Mouse (Mus musculus): ENCODE results near the gene Sgip1.
A peak's percentile ranks its signal among the peaks of the same experiment; 100 is the strongest.

The Sgip1 gene

DNA sequence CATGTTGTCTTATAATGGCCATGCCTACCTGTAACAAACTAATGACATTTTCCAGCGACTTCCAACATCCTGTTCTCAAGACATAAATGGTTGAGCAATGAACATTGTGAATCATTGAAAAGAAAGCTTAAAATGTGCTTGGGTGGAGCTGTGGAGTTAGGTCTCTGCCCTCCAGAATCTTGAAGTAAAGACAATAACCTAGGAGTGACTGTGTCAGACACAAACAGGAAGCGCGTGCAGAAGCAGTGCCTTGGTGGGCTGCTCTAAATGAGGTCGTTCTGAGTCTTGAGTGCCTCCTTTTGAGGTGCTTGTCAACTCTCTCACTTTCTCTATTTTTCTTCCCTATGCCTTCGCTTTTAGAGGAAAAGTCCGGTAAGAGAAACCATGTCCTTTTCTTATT is 159.1 kb downstream of the Sgip1 start:
- no peak for DNase-seq

DNA sequence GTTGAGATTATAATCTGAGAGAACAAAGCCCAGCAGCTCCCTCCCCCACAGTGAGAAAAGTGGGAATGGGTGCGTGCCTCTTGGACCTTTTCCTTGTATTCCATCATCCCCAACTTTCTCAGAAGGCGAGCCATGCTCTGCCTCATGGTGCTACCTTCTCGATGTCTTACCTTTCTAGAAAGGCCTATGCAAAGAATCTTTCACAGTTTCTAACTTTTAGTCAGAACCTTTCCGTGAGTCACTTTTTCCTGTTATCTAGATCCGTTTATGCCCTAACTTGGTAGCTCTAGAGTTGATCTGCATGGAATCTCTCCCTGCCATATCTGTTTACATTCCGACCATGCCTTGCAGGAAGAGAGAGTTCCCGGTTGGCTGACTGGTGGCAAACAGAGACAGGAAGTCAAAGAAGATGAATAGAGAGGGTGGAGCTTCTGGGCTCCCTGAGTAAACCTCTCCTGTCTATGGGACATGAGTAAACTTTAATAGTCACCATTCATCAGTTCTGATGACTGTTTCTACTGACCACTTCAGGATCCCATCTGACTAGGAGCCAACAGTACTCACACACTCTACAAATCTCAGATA is 166.8 kb downstream of the Sgip1 start:
- no peak for DNase-seq

DNA sequence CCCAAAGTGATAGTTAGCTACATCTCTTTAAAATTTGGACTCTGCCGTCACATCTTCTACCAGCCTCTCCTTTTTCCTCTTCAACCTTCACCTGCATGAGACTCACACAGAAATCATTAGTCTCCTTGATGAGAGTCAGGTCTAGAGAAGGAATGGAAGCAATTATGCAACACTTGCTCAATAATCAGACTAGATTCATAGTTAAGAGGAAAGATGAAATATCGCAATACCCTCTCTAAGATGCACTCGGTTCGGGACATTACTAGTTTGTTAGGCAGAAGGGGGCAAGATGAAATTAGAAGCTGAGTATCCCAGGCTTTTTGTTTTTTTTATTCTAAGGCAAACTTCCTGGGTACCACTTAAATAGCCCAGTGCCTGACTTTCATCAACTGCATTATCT is 169.1 kb downstream of the Sgip1 start:
- no peak for DNase-seq

DNA sequence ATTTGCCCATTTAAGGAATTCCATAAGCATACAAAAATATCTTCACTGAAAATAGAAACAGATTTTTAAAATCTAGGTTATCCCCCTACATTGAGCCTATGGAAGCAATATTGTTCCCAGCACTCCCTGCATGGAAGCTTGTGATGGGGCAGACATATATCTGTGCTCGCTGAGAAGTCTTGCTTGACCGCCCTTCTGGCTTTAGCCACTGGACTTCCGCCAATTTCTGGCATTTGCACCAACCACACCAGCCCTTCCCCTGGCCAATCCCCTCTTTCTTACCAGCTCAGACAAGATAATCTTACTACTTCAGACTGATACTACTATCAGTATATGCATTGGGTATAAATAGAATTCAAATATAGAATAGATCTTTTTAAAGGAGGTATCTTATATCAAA is 172.1 kb downstream of the Sgip1 start:
- no peak for DNase-seq

DNA sequence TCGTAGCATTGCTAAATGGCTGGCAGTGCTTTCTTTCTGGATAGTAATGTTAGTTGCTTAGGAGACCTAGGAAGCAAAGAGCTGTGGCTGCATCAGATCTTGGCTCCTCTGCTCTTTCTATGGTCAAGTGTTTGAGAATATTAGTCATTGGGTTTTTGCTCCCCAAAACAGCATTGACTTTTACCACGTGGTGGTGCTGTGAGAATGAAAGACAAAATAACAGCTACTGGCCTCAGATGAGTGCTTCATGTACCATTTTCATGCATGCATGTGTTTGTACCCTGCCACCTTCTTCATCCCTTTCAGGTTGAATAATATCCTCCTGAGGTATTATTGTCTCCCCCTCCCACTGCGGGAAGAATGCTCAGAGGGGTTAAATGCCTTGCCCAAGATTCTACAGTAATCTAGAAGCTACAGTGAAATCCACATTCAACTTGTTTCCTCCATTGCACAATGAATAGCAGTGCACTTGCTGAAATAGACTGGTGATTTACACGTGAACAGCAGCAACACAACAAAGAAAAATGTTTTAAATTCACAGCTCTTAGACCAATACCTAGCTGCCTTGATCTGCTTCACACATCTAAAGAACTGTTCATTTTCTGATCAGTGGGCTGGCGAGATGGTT is 172.7 kb downstream of the Sgip1 start:
- no peak for DNase-seq

DNA sequence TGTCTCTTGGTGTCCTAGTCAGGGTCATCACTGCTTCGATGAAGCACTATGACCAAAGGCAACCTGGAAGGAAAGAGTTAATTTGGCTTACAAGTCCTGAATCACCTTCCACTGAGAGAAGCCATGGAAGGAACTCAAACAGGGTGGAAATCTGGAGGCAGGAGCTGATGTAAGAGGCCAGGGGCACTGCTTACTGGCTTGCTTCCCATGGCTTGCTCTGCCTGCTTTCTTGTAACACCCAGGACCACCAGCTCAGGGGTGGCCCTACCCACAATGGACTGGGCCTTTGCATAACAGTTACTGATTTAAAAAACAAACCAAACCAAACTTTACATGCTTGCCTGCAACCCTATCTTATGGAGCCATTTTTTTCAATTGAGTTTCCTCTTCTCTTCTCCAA is 177.1 kb downstream of the Sgip1 start:
- DNase-seq, result no peak

DNA sequence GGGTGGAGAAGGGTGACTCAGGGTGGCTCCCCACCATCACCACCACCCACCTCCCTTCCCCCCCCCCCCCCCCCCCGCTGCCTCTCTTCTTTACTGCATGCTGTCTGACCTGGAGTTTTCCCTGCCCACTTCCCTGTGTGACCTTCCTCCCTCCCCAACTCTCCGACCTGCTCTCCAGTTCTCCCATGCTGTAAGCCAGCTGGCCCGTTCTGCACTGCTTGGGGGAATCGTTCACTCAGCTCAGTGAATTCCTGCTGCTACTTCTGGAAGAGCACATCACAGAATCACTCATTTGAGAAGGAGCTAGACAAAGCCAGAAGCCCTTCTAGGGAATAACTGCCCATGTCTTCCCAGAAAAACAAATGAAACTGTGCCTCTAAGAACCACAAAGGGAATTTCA is 188.4 kb downstream of the Sgip1 start:
- no peak for DNase-seq

DNA sequence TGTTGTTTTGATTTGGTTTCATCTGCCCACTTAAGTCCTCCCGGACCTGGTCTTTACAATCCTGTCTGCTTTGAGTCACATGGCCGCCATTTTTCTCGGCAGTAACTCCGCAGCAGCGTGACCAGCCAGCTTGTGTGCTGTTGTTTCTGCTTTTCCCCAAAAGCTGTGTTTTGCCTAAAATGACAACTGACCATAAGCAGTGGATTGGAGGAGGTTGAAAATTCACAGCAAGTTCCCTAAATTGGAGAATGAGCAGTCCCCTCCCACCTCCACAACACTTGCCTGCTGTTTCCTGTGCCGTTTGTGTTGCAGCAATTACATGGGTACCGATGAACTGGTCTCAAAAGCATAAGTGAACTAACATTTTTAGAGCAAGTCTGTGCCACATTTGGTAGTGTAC is 189.6 kb downstream of the Sgip1 start:
- DNase-seq, result no peak

DNA sequence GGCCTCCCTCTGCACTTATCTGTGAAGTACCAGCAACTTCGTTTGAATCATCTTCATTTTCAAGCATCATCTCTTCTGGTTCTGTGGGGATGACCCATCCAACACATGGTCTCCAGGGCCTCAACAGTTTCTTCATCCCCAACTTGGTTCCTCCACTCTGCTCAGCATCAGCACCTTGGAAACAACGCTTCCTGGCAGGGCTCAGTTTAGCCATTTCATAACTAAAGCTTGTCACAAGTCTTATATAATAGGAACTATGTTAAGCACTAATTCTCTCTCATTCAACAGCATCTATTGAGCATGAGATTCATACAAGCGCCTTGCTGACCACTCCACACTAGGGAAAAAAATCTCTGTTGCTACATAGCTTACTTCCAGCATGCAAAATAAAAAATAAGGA is 199.2 kb downstream of the Sgip1 start:
- DNase-seq, result no peak

DNA sequence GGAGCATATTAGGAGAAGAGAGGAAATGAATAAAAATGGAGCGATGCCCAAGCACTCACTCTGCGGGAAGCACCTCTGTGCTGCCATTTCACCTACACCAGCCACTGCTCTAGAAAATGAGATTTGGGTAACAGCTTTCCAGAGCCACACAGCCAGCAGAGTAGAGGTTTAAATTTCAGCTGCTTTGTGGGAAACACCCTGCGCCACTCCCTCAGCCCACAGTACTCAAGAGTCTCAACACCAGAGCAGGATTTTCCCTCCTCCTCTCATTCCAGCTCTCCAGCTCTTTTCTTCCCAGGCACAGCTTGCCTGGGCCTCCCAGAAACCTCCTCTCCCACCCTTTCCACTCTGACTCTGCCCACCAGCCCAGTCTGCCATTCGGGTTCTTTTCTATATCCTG is 199.6 kb downstream of the Sgip1 start:
- no peak for DNase-seq

DNA sequence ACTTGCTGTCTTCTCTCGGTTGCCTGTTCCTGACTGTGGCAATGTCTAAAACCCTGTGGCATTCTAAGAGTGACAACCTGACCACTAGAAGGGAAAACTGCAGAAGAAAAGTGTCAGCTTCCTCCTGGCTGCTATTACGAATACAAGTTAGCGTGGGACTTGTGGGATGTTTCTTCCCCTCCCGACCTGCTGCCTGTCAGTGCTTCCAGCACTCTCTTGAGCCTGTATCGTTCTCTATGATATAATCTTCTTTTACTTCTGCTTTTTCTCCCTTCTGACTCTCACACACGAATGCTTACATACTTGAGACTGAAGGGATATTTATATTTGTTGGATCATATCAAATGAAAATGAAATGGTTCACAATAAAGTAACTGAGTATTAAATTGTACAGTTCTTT is 203.2 kb downstream of the Sgip1 start:
- no peak for DNase-seq

DNA sequence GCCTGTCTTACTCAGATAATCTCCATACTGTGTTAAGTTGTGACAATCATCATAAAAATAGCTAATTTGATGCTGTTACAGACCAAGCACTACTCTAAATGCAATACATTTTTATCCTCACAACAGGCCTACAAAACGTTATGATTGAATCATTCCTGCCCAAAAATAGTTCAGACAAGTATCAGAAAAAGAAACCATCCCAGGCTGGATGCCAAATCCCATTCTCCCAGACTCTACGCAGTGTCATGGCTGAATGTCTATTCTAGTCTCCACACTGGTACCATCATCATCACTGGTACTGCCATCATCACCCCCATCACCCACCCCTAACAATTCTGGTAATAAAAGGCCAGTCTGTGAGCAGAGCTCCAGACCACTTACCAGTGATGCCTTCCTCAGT is 211.4 kb downstream of the Sgip1 start:
- DNase-seq, result peak; percentile 19

DNA sequence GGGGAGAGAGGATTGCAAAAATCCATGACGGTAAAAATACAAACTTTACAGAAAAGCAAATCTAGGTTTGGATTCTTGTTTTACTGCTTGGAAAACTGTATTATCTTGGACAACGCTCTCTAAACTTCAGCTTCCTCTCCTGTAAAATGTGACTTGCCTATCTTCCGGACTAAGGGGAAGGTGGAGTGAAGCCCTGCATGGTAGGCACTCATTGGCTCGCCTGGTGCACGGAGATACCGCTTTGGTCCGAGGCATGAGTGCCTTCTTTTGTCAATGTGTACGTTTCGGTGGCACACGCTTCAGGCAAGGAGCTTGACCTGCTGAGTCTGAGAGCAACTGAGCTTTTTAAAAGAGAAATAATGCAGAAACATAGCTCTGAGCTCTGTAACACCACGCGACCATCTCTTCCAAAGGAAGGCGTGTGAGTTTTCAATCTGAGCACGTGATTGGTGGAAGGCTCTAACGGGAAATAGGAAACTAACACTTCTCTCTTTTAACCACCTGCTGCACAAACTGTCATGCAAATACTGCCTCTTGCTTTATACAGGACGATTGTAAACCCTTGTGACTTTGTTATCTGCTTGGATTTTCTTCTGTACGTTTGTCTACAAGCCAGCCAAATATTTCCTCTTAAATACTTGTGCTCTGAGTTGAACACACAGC is 214.3 kb downstream of the Sgip1 start:
- DNase-seq, result no peak

DNA sequence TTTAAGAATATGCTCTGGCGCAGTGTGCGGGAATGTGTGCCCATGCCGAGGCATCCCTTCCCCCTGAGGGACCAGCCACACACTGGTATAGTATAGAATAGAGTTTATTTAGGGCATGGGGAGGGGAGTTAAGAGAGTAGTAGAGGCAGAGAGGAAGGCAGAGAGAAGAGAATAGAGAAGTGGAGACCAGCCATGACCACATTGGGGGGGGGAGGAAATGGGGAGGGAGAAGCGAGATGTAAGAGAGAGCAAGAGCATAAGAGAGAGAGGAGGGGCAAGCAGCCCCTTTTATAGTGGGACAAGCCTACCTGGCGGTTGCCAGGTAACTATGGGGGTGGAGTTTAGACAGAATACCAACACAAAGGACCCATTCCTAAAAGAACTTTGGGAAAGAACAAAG is 218.3 kb downstream of the Sgip1 start:
- DNase-seq, result no peak

DNA sequence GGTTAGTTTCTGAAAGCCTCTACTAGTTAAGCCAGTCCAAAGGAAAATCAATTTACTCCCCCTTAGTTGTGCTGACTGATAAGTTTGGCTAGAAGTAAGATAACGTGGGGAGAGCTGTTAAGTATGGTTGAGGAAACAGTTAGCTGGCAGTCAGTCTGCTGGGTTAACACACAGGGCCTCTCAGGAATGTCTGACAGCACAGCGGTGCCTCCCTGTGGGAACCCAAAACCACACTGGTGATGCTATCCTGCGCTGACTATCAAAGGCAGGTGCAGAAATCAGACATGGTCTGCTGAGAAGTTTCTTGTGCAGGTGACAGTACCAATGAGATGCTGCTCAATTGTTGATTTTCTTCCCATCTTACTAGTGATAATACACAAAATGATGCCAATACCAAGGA is 223.1 kb downstream of the Sgip1 start:
- DNase-seq, result no peak

DNA sequence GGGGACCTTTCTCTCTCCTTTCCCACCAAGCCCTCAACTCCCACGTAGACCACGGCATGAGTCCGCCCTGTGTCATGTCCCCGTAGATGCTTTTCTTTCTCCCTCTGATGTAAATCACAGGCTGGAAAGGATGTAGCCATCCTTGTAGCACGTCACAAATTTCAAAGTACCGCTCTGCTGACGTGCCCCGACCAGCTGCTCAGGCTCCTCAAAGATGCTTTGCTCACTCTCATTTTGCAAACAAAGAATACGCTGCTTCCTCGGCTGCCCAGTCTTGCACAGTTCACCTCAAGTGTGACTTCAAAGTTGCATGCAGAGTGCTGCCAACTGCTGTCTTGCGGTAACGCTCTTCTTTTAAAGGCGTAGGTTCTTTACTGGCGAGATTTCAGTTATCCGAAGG is 226.7 kb downstream of the Sgip1 start:
- no peak for DNase-seq

DNA sequence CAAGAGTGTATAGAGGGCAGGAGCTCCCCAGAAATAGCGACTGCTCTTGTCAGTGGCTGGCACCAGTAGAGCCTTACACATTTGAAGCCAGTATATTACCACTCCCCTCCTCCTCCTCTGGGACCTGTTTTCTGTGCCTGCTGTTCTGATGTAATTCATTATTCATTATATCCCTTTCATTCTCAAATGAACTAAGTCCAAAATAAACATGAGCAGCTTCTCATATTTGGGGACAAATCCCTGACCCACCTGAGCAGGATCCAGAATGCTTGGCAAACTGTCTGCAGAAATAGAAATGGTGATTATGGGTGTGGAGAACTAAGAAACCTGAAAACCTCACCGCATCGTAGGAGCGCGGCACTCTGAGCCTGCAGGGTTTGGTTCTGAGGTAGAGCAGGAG is 228.5 kb downstream of the Sgip1 start:
- DNase-seq, result no peak

DNA sequence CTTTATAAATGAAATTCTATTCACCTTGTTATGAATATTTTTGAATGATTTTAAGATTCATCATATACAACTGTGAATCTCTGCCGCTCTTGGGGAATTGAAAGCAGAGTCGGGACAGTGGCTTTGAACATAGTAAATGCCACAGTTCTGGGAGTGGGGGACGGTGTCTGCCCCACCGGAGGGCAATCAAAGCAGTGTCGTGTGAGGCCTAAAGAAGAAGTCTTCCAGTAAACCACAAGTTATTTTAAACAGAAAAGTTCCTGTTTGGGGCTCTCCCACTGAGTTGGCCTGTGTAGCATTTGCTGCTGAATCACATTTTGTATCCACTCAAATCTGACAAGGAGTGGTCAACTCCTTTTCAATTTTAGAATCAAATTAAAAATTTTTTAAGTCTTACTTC is 230.1 kb downstream of the Sgip1 start:
- no peak for DNase-seq

DNA sequence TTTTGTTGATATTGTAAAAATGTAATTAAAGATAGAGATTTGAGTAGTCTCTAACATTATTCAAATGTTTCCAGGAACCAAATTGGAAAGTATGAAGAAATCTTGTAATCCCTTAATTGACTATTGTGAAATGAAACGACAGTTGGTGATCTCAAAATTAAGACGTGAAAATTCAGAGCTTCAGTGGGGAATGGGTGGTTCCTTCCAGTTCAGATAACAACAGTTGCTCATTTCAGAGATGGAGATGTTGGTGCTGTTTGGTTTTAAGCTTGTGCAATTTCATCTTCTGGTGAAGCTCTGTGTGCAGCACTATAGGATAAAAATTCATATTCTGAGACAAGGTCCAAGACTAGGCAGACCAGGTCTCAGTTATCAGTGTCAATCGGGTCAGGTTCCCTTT is 231.0 kb downstream of the Sgip1 start:
- no peak for DNase-seq

DNA sequence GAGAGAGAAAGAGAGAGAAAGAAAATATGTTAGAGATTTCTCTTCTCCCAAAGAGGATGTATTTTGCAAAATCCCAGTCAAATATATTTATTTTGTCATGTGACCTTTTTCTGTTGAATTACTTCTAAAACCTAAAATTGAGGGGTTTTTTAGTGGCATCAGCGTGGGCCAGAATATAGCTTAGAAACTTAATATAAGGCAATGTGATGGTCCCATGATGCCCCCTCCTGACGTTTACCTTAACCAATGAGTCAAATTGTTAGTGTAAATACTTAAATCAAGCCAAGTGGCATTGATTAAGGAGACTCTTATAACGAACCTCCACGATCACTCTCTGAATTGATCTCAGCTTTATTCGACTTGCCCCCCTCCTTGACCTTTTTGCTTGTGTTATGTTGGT is 233.1 kb downstream of the Sgip1 start:
- DNase-seq, result no peak

DNA sequence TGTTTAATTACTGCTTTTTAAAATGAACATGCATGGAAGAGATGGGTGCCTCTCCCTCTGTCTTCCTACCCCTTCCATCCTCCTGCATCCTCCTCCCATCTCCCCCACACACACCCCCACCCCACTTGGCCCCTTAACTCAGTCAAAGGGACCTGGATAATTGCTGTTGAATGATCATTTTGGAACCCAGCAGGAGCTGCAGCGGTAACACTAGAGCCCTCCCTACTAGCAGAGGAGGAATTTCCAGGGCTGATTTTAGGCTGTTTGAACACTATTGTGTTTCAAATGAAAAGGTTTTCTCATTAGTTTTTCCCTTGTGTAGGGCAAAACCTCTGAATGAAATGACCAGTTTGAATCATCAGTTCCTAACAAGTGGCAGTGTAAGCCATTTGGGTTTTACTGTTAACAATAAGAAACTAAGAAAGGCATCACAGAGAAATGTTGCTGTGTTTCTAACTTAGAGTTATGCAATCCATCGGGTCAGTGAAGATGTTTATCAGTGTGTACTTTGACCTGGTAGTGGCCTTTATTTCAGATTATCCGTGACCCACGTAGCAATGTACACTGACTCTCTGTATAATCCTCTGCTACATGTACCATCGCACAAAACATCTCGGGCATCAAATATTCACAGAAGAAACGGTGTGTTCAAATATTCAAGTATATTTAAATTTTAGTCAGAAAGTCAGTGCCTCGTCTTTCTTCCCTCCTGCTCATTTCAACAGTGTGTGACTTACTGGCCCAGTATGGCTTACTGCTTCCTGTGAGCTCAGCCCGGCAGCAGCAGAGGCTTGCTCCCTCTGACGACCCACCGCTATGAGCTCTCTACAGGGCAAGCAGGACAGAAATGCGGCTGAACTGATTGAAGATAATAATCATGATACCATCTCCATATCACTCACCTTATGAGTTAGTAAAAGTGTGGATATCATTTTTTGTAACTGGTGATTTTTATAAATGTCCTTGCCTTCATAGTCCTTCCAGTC is 235.5 kb downstream of the Sgip1 start:
- DNase-seq, result no peak

DNA sequence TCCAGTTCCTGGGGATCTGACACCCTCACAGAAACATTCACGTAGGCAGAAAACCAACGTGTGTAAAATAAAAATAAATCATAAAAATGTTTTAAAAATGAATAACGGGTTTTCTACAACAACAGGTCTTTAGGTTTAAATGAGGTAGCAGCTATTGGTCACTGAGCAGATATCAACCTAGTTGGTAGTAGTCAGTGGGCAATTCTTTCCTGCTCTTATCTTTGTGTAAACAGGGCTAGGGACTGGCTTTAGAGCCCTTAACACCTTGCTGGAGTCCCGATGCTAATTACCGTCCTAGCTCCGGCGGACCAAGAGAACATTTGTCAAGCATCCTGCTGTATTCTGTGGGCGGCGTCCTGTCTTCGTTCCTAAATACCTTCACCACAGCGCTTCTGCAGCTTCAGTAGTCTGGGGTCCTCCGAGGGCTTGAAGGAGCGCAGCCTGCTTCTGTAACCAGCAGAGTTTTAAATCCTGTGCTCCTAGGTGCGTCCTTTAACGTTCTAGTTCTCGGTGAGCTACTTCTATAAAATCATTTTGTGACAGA is 236.8 kb downstream of the Sgip1 start:
- DNase-seq, result no peak

DNA sequence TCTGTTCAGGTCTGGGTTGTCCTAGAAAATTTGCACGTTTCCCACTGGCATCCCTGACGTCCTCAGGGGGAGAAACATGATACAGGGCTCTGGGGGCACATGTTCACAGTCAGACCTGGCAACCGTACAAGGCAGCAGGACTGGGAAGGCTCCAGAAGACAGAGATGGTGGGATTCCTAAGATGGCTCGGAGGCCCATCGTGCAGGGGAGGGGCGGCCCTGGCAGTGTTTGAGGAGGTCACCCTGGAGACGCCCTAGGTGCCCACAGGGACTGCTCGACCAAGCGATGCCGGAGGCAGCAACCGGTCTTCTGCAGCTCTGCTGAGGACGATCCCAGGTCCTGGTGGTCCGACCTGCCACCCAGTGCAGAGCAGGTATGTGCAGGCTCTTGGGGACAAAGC is 237.3 kb downstream of the Sgip1 start, which contains the start of gene Tctex1d1:
Tctex1d1 (plus strand) TSS at position 167 of the 400 bp plus-strand sequence.
- peak; percentile 39 for DNase-seq
